9 mouse cellular contexts compared by ENCODE assay signal in genomic region chr15:83447791-83448544, GRCm38 (mm10). TPM values are rescaled to one million over a fixed set of nuclear protein-coding genes. Genes with fewer than 3 reads are reported as not detected.
DNase-seq lines count a peak whose midpoint lies in the region; ATAC-seq and TF ChIP-seq lines count a peak whose summit lies in the region.
"Had no signal": no experiment of that assay in that cellular context is flagged by ENCODE, and none has a peak within 500 bp of the region (broad histone marks: within the 10 kb centered on the region; RNA-seq: fewer than 3 reads in every experiment).

No protein-coding gene starts in this region.

- H3K36me3 ChIP-seq in lung, embryonic 15.5 days = no peaks in the 10 kb centered on the region
- no peaks in the 10 kb centered on the region for H3K36me3 ChIP-seq in stomach, embryonic 15.5 days

- ATAC-seq in lung, embryonic 15.5 days (ENCODE audit: borderline replicate concordance, extremely low read depth, low FRiP score, low TSS enrichment) = no peak
- ATAC-seq in granulocyte monocyte progenitor cell, adult 5-6 weeks (replicated peaks; ENCODE audit: poor library complexity, severe bottlenecking) = peak; percentile 25; the same call in 1 of the 2 replicates
- no peak; the same call in 1 of the 2 replicates for ATAC-seq in stomach, embryonic 15.5 days (ENCODE audit: insufficient read depth, low FRiP score, low read depth)

- 25% methylated on average over 10 of the region's 10 CpGs for WGBS in lung, embryonic 15.5 days
- 42% methylated on average over 10 of the region's 10 CpGs for WGBS in stomach, embryonic 15.5 days
- 31% methylated on average over 10 of the region's 10 CpGs for WGBS in cerebellum, adult 2 months

- H3K4me2 ChIP-seq in lung, embryonic 15.5 days = 0 out of 2 replicates have a peak overlapping the region, but pooled peaks have one; percentile 14
- no peak overlapping the region for H3K4me2 ChIP-seq in stomach, embryonic 15.5 days

- intact Hi-C loops in left cerebral cortex, postnatal 25 days (cut with DNase I) = no loop called here

- no peak for DNase-seq in lung, postnatal 36 days
- DNase-seq in left cerebral cortex, postnatal 25 days (ENCODE audit: low spot score in 2 of 2) = peak; percentile 71 to 93
- DNase-seq in kidney, postnatal 36 days = no peak
- DNase-seq in cerebellum, adult 2 months = no peak
- DNase-seq in kidney, adult 9 months = no peak
- DNase-seq: gastrocnemius, postnatal 10 days had no signal

- no peak for TF ChIP-seq POLR2A in cerebellum, adult 2 months (IDR thresholded peaks at IDR 0.05; ENCODE audit: borderline replicate concordance, insufficient read depth, low read length)

- peak overlapping the region; percentile 72 for H3K27ac ChIP-seq in lung, embryonic 15.5 days
- H3K27ac ChIP-seq in stomach, embryonic 15.5 days = peak overlapping the region; percentile 16; the same call in 1 of the 2 replicates
- H3K27ac ChIP-seq in cerebellum, adult 2 months (ENCODE audit: insufficient read depth, low read length) = no peak overlapping the region

- no peak overlapping the region for H3K9ac ChIP-seq in lung, embryonic 15.5 days
- no peak overlapping the region for H3K9ac ChIP-seq in stomach, embryonic 15.5 days

- H3K9me3 ChIP-seq in lung, embryonic 15.5 days = no peaks in the 10 kb centered on the region
- no peaks in the 10 kb centered on the region for H3K9me3 ChIP-seq in stomach, embryonic 15.5 days

- no peak overlapping the region for H3K4me3 ChIP-seq in lung, embryonic 15.5 days
- H3K4me3 ChIP-seq in stomach, embryonic 15.5 days (replicated peaks) = no peak overlapping the region
- H3K4me3 ChIP-seq in cerebellum, adult 2 months (replicated peaks; ENCODE audit: insufficient read depth, low read depth, low read length) = no peak overlapping the region

- H3K27me3 ChIP-seq in lung, embryonic 15.5 days = no peaks in the 10 kb centered on the region
- H3K27me3 ChIP-seq in stomach, embryonic 15.5 days (replicated peaks) = no peaks in the 10 kb centered on the region
- H3K27me3 ChIP-seq in cerebellum, adult 2 months (ENCODE audit: control insufficient read depth, insufficient read depth, low read length) = no peaks in the 10 kb centered on the region

- H3K4me1 ChIP-seq in lung, embryonic 15.5 days = peaks cover 71% of the 10 kb centered on the region
- H3K4me1 ChIP-seq in stomach, embryonic 15.5 days = peaks cover 57% of the 10 kb centered on the region
- no peaks in the 10 kb centered on the region; the same call in 1 of the 2 replicates for H3K4me1 ChIP-seq in cerebellum, adult 2 months (ENCODE audit: control insufficient read depth, insufficient read depth, low read length)

- no peak for TF ChIP-seq CTCF in cerebellum, adult 2 months (IDR thresholded peaks at IDR 0.05; ENCODE audit: borderline replicate concordance, insufficient read depth, low read depth, low read length)

RNA-seq across cellular contexts. Expression of gene Pacsin2, which starts 16.4 kb away (rescaled TPM):
- polyA plus RNA-seq in lung, embryonic 15.5 days (2015; fragmentation: Nextera tagmentation; extraction: Ambion mirVana) = 68.1 and 70.9 TPM in 2 replicates
- 43.3 and 56.8 TPM in 2 replicates for total RNA-seq in granulocyte monocyte progenitor cell, adult 5-6 weeks (2014; fragmentation: Nextera tagmentation)
- total RNA-seq in granulocyte monocyte progenitor cell, adult 5-6 weeks (2017) = 65.2 and 91.1 TPM in 2 replicates
- 10 to 100 TPM; 90.1 to 97.8 TPM for total RNA-seq in left cerebral cortex, postnatal 25 days (2021)
- 64.0 and 69.1 TPM in 2 replicates for polyA plus RNA-seq in stomach, embryonic 15.5 days (2015; fragmentation: Nextera tagmentation; extraction: Ambion mirVana)
- 84.7 and 94.9 TPM in 2 replicates for polyA plus RNA-seq in cerebellum, adult 2 months (2012; rRNA removed)

Comparison
In these comparisons a context has a peak if more than half of its experiments do, and no peak if none do; other contexts are left out.
1. DNase-seq: peak in left cerebral cortex, postnatal 25 days (2 of 2); none in lung, postnatal 36 days (single experiment), kidney, postnatal 36 days (0 of 2), cerebellum, adult 2 months (0 of 2) and kidney, adult 9 months (single experiment).